Mouse (Mus musculus) cerebellum, adult 9-10 months (tissue): ENCODE measurements around the gene Cic.
A peak's percentile ranks its signal among the peaks of the same experiment; 100 is the strongest.

ENCODE experiments used
- DNase-seq: peaks from one replicate; pipeline ENCODE4 v3.0.0; 2022

Gene Cic

DNA sequence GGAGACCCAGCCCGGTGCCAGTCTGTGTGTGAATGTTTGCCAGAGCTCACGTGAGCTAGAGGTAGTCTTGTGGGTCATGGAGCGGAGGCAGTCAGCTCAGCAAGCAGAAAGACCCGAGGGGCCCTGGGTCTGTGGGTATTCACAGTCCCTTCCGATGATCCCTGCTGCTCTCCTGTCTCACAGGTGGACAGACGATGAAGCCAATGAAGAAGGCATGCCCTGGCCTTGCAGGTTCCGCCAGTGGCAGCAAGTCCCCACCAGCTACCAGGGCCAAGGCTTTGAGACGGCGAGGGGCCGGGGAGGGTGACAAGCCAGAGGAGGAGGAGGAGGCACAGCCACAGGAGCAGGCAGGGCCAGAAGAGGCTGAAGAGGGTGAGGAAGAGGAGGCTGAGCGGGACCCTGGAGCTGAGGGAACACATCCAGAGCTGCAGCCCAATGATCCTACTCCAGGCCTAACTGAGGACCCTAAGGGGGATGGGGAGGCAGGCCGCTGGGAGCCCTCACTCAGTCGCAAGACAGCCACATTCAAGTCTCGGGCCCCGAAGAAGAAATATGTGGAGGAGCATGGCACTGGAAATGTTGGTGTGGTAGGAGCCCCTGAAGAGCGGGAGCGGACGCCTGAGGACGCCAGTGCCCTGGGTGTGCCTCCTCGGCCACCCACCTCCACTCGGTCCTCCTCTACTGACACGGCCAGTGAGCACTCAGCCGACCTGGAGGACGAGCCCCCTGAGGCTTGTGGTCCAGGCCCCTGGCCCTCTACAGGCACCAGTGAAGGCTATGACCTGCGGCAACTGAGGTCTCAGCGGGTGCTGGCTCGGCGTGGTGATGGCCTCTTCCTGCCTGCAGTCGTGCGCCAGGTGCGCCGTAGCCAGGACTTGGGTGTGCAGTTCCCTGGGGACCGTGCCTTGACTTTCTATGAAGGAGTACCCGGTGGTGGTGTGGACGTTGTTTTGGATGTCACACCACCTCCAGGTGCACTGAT is 3.4 kb downstream of the Cic start:
- peak; percentile 58 for DNase-seq

DNA sequence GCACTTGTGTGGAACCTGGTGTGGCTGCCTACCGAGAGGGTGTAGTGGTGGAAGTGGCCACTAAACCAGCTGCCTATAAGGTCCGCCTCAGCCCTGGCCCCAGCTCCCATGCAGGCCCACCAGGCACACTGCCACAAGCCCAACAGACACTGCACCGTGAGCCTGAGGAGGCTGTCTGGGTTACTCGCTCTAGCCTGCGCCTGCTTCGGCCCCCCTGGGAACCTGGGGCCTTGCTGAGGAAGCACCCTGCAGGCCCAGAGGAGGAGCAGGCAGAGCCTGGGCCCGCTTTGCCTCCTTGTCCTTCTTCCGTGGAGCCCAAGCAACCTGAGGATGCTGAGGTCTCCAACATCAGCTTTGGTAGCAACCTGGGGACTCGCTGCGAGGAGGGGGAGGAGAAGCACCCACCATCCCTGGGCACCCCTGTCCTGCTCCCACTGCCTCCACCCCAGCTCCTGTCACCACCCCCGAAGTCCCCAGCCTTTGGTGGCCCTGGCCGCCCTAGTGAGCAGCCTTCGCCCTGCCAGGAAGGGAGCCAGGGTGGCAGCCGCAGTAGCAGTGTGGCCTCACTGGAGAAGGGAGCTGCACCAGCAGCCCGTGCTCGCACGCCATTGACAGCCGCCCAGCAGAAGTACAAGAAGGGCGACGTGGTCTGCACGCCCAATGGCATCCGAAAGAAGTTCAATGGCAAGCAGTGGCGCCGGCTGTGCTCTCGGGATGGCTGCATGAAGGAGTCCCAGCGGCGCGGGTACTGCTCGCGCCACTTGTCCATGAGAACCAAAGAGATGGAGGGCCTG is 4.3 kb downstream of the Cic start:
- peak; percentile 54 for DNase-seq

DNA sequence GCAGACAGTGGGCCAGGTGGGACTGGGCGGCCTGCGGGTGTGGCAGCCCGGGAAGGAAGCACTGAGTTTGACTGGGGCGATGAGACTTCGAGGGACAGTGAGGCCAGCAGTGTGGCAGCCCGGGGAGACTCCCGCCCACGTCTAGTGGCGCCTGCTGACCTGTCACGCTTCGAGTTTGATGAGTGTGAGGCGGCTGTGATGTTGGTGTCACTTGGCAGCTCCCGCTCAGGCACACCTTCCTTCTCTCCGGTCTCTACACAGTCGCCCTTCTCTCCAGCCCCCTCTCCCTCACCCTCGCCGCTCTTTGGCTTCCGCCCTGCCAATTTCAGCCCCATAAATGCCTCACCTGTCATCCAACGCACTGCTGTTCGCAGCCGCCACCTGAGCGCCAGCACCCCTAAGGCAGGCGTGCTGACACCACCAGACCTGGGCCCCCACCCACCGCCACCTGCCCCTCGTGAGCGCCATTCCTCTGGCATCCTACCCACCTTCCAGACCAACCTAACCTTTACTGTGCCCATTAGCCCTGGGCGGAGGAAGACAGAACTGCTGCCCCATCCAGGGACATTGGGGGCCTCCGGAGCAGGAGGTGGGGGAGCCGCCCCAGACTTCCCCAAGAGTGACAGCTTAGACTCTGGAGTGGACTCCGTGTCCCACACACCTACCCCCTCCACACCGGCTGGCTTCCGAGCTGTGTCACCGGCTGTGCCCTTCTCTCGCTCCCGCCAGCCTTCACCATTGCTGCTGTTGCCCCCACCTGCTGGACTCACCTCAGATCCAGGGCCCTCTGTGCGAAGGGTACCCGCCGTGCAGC is 5.1 kb downstream of the Cic start:
- peak; percentile 50 for DNase-seq

DNA sequence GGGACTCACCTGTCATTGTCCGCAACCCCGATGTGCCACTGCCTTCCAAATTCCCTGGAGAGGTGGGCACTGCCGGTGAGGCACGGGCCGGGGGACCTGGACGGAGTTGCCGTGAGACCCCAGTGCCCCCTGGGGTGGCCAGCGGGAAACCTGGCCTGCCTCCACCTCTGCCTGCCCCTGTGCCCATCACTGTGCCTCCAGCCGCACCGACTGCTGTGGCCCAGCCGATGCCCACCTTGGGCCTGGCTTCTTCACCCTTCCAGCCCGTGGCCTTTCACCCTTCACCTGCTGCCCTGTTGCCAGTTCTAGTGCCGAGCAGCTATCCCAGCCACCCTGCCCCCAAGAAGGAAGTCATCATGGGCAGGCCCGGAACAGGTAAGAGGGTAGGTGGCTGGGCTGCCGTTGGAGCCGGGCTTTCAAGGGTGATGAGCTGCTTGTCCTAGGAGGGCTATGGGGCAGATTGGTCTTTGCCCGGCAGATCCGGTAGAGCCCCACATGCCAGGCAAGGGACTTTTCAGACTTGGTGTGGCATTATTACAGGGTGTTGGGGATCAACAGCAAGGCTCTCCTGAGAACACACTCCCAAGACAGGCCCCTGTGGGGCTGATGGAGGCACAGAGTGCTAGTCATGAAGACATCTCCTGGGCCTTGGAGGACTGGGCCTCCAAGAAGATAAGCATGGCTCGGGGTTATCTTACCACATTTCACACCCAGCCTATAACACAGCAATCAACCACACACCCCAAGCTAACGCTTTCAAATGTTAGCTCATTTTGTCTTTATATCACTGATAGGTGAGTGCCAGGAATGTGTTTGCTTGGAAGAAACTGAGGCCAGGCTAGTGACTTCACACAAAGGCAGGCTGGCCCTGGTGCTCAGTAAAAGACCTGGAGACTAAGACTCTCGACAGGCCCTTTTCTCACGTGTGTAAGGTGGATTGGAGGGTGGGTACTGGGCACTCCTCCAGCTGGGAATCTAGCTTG is 6.0 kb downstream of the Cic start:
- DNase-seq: peak; percentile 57

DNA sequence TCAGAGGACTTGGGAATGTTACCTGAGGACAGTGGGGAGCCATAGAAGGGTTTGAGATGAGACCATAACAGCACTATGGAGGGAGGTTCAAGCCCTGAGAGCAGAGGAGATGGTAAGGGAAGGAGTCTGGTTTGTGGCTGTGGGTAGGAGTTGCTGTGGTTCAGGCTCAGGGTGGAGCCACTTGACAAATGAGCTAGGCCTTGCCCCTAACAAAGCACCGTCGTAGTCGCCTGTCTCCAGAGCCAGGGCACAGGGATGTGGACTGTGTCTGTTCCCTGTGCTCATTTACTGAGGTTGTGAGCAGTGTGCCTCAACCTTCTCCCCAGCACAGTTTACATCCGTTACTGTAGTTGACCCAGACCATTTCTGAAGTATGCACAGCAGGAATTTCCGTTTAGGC is 7.1 kb downstream of the Cic start:
- DNase-seq: no peak

DNA sequence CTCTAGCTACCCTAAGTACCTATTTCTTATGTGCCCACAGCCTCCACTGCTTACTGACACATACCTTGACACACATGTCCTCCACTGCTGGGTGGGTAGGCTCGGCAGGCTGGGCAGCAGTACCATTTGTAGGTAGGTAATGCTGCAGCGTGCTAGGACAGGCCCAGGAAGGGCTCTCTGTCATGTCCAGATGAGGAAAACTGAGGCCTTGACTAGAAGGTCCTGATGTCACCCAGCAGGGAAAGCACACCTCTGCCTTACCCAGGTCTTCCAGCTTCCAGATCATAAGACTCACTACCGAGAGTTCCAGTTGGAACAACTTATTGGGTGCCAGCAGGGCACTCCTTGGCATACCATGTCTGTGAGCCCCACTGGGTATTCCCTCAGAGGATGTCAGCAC is 7.5 kb downstream of the Cic start:
- DNase-seq: no peak

DNA sequence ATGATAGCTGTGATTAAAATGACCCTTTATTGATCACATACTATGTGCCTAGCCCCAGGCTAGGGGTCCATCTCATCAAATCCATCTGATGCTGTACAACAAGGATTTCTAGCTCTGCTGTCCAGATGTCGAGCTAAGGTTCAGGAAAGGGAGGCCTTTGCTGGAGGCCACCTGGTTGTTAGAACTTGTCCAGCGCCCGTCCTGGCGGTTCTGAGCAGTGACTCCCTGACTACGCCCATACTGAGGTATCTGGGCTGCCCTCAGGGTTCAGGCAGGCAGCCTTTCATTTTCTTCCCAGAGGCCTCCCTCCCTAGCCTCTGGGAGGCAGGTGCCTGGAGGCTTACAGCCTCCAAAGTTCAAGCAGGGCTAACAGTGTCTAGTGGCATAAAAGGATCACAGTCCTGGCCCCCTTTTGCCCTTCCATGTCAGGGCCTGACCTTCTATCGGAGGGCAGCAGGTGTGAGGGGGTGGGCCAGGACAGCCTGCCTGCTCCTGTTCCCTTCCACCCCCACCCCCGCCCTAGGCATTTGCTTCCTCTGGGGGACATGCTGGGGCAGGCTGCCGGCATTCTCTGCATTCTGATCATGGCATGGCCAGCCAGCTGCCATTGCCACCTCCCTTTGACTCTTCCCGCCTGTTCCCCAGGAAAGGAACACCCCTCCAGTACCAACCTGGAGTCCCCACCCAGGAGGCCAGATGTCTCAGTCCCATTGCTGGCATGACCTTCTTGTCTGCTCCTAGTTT is 8.2 kb downstream of the Cic start:
- peak; percentile 55 for DNase-seq

DNA sequence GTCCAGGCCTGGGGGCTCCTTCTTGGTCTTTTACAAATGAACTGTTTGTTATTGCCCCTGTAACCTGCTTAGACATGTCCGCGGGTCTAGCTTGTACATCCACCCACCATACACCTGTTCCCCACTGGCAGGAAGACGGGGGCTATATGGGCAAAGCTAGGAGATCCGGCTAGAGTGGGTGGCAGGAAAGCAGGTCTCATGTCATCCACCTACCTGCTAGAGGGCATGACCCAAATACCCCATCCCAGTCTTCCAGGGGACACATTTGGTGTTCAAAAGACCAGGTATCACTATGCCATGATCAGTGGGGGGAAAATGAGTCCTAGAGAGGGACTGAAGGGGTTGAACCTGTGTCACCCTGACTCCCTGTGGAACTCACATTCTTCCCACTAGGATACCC is 9.9 kb downstream of the Cic start:
- peak; percentile 60 for DNase-seq

DNA sequence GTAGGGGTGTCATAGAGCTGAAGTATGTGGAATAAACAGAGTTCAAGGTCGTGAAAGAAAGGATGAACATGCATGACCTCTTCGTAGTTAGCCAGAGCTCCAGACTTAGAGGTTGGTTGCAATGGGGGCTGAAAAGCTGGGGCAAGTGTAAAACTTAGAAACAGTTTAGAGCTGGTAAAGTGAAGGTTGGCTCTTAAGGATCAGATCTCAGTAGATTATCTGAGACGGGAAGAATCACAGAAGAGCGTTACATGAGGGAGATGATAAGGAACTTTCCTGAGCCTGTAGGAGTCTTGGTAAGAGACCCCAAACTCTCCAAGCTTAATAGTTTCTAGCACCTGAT is 10.5 kb downstream of the Cic start:
- DNase-seq: no peak

DNA sequence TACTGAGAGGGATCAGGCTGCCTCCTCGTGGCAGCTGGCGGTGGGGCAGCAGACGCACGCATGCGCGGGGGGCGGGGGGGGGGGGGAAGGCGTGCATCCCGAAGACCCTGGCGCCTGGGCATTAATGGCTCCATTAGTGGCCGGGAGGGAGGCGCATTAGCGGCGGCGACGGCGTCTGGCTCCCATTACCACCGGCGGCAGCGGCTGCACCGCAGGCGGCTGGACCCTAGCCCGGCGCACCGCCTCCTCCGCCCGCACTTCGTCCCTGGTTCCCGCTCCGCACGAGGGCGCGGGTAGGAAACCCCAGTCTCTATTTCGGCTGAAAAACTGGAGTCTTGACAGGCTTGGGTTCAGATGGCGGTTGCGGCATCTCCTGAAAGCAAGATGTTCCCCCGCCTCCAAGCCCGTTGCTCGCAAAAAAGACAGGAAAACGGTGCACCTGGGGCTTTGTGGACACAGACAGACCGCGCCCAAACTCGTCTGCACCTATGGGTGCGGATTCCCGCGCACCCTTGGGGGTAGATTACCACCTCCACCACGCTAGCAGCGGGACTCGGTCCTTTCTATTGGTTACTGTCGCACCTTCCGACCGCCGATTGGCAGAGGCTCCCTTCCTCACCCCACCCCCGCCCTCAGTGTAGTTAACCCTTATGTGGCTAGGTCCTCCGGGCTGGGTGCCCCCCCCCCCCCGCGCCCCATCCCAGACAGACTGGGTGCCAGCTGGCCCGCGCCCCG is 11.0 kb downstream of the Cic start:
- peak; percentile 91 for DNase-seq

DNA sequence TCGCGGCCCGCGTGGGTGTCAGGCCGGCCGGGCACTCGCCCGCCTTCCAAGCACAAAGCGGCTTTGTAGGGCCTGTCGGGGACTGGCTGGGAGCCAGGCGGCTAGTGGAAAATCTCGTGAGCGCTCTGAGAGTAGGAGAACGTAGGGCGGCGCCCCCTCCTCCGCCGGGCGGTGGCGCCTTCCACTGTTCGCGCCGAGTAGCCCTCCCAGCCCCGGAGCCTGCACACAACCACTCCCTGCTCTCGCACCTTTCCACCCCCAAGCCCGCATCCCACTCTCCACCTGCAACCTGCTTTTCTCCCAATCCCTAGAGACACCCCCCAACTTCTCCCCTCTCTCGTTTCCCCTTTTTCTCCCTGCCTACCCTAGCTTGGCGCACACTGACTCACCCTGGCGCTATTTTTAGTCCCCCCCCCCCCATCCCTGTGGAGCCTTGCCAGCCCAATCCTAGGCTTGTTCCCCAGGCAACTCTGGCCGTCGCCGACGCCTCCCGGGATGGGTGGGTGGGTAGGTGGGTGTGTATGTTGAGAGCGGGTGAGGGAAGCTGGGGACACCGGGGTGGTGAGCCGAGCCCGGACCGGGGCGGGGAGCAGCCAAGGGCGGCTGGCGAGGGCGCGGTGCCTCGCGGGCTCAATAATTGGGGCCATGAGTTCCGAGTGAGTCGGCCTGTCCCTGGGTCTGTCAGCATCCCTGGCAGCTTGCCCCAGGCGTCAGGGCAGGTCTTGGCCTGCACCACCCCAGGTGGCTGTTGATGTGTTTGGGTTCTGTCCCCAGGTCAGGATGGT is 11.8 kb downstream of the Cic start:
- DNase-seq: peak; percentile 94

DNA sequence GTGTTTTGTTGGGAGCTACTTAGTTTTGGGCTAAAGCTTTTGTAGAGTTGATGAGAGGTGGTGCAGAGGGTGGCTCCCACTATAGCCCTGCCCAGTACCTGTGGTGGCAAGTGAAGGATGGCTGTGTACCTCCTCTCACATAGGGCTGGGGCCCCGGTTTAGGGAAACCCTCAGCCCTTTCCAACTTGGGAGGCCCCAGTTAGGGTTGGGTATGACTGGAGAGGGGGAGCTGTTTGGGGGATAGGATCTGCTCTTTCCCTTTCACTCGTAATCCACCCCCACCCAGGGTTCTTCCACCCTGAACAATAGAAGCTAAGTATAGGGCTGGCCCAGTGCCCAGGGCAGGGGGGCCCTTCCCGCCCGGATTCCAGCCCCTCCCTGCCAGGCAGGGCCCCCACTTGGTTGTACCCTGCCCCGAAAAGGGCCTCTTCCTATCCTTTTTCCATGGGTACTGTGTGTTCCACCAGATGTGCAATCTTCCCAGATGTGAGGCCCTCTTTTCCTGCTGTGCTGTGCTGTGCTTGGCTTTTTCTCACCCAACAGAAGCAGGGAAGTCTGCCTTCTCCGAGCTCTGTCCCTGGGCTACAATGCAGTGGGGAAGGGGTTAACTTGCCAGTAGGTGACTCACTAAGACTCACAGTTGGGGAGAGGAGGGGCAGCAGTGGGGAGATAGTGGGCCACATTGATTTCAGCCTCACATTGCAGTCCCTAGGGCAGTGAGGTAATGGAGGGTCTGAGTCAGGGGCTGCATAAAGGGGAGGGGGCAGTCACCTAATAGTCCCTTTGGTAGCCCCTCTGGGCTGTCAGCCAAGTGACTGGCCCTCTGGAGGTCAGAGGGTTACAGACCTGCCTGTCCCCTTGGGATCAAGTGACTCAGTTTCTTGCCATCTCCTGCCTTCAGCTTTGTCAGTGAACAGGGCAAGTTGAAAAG is 12.6 kb downstream of the Cic start:
- peak; percentile 81 for DNase-seq

DNA sequence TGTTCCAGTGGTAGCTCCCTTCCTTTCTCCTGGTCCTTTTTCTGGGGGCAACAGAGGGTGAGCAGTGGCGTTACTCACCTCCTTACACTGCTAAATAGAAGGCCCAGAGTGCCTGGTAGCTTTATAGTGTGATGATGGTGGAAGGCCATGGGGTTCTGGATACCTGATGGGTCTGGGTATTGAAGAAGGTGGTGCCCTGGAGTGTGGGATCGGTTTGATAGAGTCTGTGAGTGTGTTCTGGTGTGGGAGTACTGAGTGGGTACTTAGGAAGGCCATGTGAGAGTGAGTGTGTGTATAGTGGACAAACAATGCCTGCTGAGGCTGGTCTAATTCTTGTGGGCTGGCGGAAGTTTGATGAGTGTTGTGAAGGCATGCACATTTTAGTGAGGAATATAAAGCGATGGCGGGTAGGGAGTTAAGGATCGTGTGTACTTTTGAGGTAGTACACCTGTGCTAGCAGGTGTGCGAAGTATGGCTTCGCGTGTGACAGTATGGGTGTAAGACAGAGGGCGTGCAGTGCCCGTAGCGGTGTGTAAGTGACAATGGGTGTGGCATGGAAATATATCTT is 13.7 kb downstream of the Cic start:
- peak; percentile 69 for DNase-seq

DNA sequence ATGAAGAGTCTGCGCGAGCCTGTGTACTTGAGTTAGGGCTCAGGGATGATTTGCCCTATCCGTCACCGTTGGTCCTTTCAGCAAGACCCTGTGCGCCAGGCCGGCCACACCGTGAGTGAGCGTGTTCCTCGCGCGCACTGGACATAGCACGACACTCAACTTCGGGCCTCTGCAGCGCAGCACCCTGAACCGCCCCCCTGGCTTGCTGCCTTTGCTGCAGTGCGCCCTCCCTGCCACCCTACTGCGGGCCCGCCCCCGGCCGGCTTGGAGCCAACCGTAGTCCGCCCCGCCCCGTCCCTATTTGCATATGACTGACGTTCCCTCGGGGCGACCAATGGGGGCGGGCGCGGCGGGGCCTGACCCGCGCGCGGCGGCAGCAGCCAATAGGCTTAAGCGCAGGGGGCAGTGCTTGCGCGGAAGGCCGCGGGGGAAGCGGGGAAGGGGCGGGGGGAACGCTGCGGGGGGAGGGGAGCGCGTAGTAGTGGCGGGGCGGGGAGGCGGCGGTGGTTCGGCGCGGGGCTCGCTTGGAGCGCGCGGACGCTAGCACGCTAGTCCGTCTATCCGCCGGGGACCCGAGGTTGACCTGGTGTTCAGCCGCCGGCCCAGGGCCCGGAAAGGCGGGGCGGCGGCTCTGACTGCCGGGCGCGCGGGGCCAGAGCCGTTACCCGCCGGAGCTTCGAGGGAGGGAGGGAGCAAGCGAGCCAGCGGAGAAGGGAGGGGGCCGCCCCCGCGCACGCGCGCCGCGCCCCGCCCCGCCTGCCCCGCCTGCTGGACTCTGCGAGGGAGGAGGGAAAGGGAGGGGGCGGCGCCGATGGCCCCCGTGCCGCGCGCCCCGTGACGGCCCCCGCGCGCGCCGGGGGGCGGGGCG is 14.5 kb downstream of the Cic start:
- DNase-seq: peak; percentile 96

DNA sequence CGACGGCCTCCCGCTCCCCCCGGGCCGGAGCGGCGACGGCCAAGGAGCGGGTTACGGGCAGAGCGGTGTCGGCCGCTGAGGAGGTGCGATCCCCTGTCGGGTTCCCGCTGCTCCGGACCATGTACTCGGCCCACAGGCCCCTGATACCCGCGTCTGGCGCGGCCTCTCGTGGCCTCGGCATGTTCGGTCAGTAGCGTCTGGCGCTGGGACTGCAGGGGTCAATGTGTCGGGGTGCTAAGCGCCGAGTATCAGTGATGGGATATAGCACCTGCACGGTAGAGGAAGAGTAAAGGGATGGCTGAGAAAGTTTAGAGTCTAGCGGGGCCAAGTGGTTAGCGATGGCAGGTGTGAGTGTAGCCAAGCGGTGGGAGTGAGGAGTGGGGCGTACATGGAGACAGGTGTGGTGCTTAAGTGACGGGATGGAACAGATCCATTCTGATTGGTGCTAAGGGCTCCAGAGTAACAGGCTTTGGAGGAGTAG is 15.3 kb downstream of the Cic start:
- peak; percentile 76 for DNase-seq

DNA sequence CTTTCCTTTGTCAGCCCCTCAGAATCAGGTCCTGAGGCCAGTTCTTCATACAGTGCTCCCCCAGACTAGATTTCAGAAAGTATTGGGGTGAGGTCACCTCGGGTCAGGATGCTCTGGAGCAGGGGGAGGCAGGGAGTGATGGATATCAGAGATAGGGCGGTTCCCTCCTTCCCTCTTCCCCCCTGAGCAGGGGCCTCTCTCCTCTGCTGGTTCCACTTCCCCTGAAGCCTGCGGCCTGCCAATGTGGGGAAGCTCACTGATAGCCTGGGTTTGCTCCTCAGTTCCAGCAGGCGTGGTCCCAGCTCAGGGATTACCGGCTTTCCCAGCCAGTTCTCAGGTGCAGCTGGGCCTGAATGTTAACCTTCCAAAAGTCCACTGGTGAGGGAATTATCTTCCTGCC is 16.1 kb downstream of the Cic start:
- DNase-seq: no peak

DNA sequence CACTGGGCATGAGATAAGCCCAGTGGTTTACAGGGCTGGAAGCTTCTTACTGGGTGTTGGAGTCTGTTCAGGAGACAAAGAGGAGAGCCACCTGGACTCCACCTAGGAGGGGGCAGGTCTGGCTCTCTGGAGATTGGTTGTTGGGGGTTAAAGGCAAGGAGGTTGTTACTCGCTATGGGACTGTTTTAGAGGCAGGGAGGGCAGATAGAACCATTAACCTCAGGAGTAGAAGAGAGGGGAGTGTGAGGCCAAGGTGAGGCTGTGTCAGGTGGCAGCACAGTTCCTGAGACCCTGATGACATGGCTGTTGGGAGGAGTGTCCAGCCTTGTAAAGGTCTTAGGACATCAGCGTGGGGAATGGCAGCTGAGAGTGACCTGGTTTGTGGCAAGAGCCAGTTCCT is 16.7 kb downstream of the Cic start:
- DNase-seq: no peak
